Mouse (Mus musculus): Measurements from ENCODE around the gene Tnk1. TPM values are rescaled to one million over a fixed set of nuclear protein-coding genes. Genes with fewer than 3 reads are reported as not detected.
A peak's percentile ranks its signal among the peaks of the same experiment; 100 is the strongest.

Gene Tnk1
- total and polyA plus RNA-seq, 3 experiments, result 0.82 to 9.0 (median 0.95) TPM

- Histone ChIP-seq H3K4me3 (ENCODE audit: low read depth, low read length) (no peak overlapping the region), H3K36me3 (replicated peaks) (peaks cover 26% of the 10 kb centered on the region), H3K9me3 (replicated peaks) (no peaks in the 10 kb centered on the region), H3K27me3 (ENCODE audit: insufficient read depth, low read length) (no peaks in the 10 kb centered on the region), H3K4me1 (ENCODE audit: insufficient read depth, low read depth, low read length) (peaks cover 62% of the 10 kb centered on the region)
- TF ChIP-seq GATA1 (IDR thresholded peaks at IDR 0.05; ENCODE audit: borderline replicate concordance, low read length), result no peak
- DNase-seq (ENCODE audit: low spot score) (no peak), ATAC-seq (ENCODE audit: extremely low read depth, insufficient number of reproducible peaks, low FRiP score, poor library complexity, severe bottlenecking) (no peak)
Observed at GRCm38 (mm10) chr11:69899870-69900269, 41.3 kb upstream of the Tnk1 start.

GRCm38 (mm10) chr11:69895291-69895690 lies 36.8 kb upstream of the Tnk1 start, which contains the start of gene Acap1:
Gene Acap1 (minus strand): TSS chr11:69895539.
- Histone ChIP-seq H3K4me1 (ENCODE audit: insufficient read depth, low read depth, low read length) (peaks cover 56% of the 10 kb centered on the region), H3K36me3 (replicated peaks) (peaks cover 35% of the 10 kb centered on the region), H3K4me3 (ENCODE audit: low read depth, low read length) (peak within 1 kb of the TSS; percentile 70), H3K27me3 (ENCODE audit: insufficient read depth, low read length) (no peaks in the 10 kb centered on the region), H3K9me3 (replicated peaks) (no peaks in the 10 kb centered on the region)
- ATAC-seq (ENCODE audit: extremely low read depth, insufficient number of reproducible peaks, low FRiP score, poor library complexity, severe bottlenecking), result peak; percentile 63
- TF ChIP-seq TAL1 (conservative IDR thresholded peaks at IDR 0.05; ENCODE audit: low read depth, low read length) (no peak), GATA2 (IDR thresholded peaks at IDR 0.05; ENCODE audit: borderline replicate concordance, low read depth, low read length) (no peak), CTCF (IDR thresholded peaks at IDR 0.05; ENCODE audit: low read depth, low read length) (no peak), GATA1 (IDR thresholded peaks at IDR 0.05; ENCODE audit: borderline replicate concordance, low read length) (no peak), POLR2AphosphoS5 (IDR thresholded peaks at IDR 0.05; ENCODE audit: insufficient replicate concordance, low read depth, low read length) (no peak)
- peak; percentile 85 for DNase-seq (ENCODE audit: low spot score)

- no peaks in the 10 kb centered on the region for H3K9me3 ChIP-seq (replicated peaks)
- H3K36me3 ChIP-seq (replicated peaks), result peaks cover 42% of the 10 kb centered on the region
- ATAC-seq (ENCODE audit: extremely low read depth, insufficient number of reproducible peaks, low FRiP score, poor library complexity, severe bottlenecking), result peak; percentile 60
- peak overlapping the region; percentile 70 for H3K4me3 ChIP-seq (ENCODE audit: low read depth, low read length)
- TF ChIP-seq GATA2 (IDR thresholded peaks at IDR 0.05; ENCODE audit: borderline replicate concordance, low read depth, low read length) (no peak), TAL1 (conservative IDR thresholded peaks at IDR 0.05; ENCODE audit: low read depth, low read length) (no peak), POLR2AphosphoS5 (IDR thresholded peaks at IDR 0.05; ENCODE audit: insufficient replicate concordance, low read depth, low read length) (no peak), GATA1 (IDR thresholded peaks at IDR 0.05; ENCODE audit: borderline replicate concordance, low read length) (no peak), CTCF (IDR thresholded peaks at IDR 0.05; ENCODE audit: low read depth, low read length) (no peak)
- H3K27me3 ChIP-seq (ENCODE audit: insufficient read depth, low read length), result no peaks in the 10 kb centered on the region
- H3K4me1 ChIP-seq (ENCODE audit: insufficient read depth, low read depth, low read length), result peaks cover 50% of the 10 kb centered on the region
- DNase-seq (ENCODE audit: low spot score), result peak; percentile 60
Observed at GRCm38 (mm10) chr11:69894671-69895070, 36.1 kb upstream of the Tnk1 start.

- Histone ChIP-seq H3K36me3 (replicated peaks) (peaks cover 67% of the 10 kb centered on the region), H3K4me3 (ENCODE audit: low read depth, low read length) (no peak overlapping the region), H3K4me1 (ENCODE audit: insufficient read depth, low read depth, low read length) (peaks cover 57% of the 10 kb centered on the region), H3K27me3 (ENCODE audit: insufficient read depth, low read length) (no peaks in the 10 kb centered on the region), H3K9me3 (replicated peaks) (no peaks in the 10 kb centered on the region)
- DNase-seq (ENCODE audit: low spot score), result no peak
- no peak for ATAC-seq (ENCODE audit: extremely low read depth, insufficient number of reproducible peaks, low FRiP score, poor library complexity, severe bottlenecking)
- TF ChIP-seq GATA2 (IDR thresholded peaks at IDR 0.05; ENCODE audit: borderline replicate concordance, low read depth, low read length) (no peak), TAL1 (conservative IDR thresholded peaks at IDR 0.05; ENCODE audit: low read depth, low read length) (no peak), POLR2AphosphoS5 (IDR thresholded peaks at IDR 0.05; ENCODE audit: insufficient replicate concordance, low read depth, low read length) (no peak), CTCF (IDR thresholded peaks at IDR 0.05; ENCODE audit: low read depth, low read length) (no peak), GATA1 (IDR thresholded peaks at IDR 0.05; ENCODE audit: borderline replicate concordance, low read length) (no peak)
Observed at GRCm38 (mm10) chr11:69891482-69891881, 33.0 kb upstream of the Tnk1 start.

DNA sequence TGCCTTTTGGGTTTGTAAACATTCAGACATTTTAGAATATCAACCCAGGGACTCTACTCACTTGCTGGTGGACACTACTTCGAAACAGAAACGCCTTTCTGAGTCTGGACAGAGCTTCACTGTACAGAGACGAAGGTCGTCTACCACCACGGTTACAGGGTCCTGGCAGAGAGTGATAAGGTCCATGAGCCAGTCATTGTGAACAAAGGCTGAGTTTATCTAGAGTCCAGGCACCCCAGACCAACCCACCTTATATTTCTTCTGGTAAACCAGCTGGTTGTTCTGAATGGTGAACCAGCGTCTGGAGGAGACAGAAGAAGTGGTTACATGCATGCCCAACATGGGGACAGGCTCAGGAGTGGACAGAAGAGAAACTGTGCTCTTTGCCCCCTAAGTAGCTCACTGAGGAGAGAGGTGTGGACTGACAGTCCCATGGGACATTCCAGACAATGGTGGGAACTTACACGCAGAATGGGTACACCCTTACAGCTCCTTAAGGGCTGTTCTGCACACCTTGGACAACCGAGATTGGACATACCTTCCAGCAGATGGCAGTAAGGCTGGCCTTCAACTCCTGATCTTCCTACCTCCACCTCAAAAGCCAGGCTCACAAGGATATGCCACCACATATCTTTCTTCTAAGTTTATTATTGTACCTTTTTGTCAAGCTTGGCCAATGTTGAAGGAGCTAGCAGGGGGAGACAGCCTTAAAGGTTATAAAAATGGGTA lies 28.5 kb upstream of the Tnk1 start:
- peaks cover 60% of the 10 kb centered on the region for H3K4me1 ChIP-seq (ENCODE audit: insufficient read depth, low read depth, low read length)
- H3K4me3 ChIP-seq (ENCODE audit: low read depth, low read length), result peak overlapping the region; percentile 7; the same call in 1 of the 2 replicates
- H3K36me3 ChIP-seq (replicated peaks), result peaks cover 98% of the 10 kb centered on the region
- DNase-seq (ENCODE audit: low spot score), result no peak
- peak; percentile 52 for TF ChIP-seq TAL1 (conservative IDR thresholded peaks at IDR 0.05; ENCODE audit: low read depth, low read length)
- TF ChIP-seq GATA1 (IDR thresholded peaks at IDR 0.05; ENCODE audit: borderline replicate concordance, low read length), result no peak
- no peaks in the 10 kb centered on the region for H3K9me3 ChIP-seq (replicated peaks)
- no peaks in the 10 kb centered on the region for H3K27me3 ChIP-seq (ENCODE audit: insufficient read depth, low read length)
- ATAC-seq (ENCODE audit: extremely low read depth, insufficient number of reproducible peaks, low FRiP score, poor library complexity, severe bottlenecking), result no peak; the same call in 1 of the 2 replicates

- ATAC-seq (ENCODE audit: extremely low read depth, insufficient number of reproducible peaks, low FRiP score, poor library complexity, severe bottlenecking) (no peak), DNase-seq (ENCODE audit: low spot score) (no peak)
- Histone ChIP-seq H3K27me3 (ENCODE audit: insufficient read depth, low read length) (peaks cover 4% of the 10 kb centered on the region; the same call in 1 of the 2 replicates), H3K9me3 (replicated peaks) (no peaks in the 10 kb centered on the region), H3K36me3 (replicated peaks) (peaks cover 87% of the 10 kb centered on the region), H3K4me3 (ENCODE audit: low read depth, low read length) (no peak overlapping the region), H3K4me1 (ENCODE audit: insufficient read depth, low read depth, low read length) (peaks cover 70% of the 10 kb centered on the region)
- TF ChIP-seq POLR2AphosphoS5 (IDR thresholded peaks at IDR 0.05; ENCODE audit: insufficient replicate concordance, low read depth, low read length) (no peak), GATA2 (IDR thresholded peaks at IDR 0.05; ENCODE audit: borderline replicate concordance, low read depth, low read length) (no peak), TAL1 (conservative IDR thresholded peaks at IDR 0.05; ENCODE audit: low read depth, low read length) (no peak), CTCF (IDR thresholded peaks at IDR 0.05; ENCODE audit: low read depth, low read length) (no peak), GATA1 (IDR thresholded peaks at IDR 0.05; ENCODE audit: borderline replicate concordance, low read length) (no peak)
Observed at GRCm38 (mm10) chr11:69884663-69885062, 26.1 kb upstream of the Tnk1 start.

Data from G1E (cell line).